Mouse (Mus musculus) lung, embryonic 14.5 days (tissue): ENCODE data around the gene Cd81. TPM values are rescaled to one million over a fixed set of nuclear protein-coding genes. Genes with fewer than 3 reads are reported as not detected.

Experiments
- ATAC-seq: fragments of 200-750 bp; cut with Nextera tagmentation; 2 replicates; pipeline ENCODE4 v1.8.0; 2017; ENCODE audit warnings: mild to moderate bottlenecking, moderate TSS enrichment, moderate library complexity; ENCODE audit not compliant: insufficient read depth
- DNase-seq: peaks from one replicate; pipeline ENCODE4 v3.0.0-alpha.2; 2015
- H3K27ac ChIP-seq: fragments of 300-500 bp; sonication (generic); 2 replicates; pipeline ENCODE4 v1.5.1; 2014; ENCODE audit warnings: low read depth, mild to moderate bottlenecking, moderate library complexity
- H3K27me3 ChIP-seq: fragments of 300-500 bp; sonication (generic); 2 replicates; pipeline ENCODE4 v1.6.1; 2014; ENCODE audit warnings: low read length, control low read depth; ENCODE audit not compliant: insufficient read depth
- H3K36me3 ChIP-seq: fragments of 300-500 bp; sonication (generic); 2 replicates; pipeline ENCODE4 v1.6.1; 2014; ENCODE audit warnings: control low read depth; ENCODE audit not compliant: insufficient read depth
- H3K4me1 ChIP-seq: fragments of 300-500 bp; sonication (generic); 2 replicates; pipeline ENCODE4 v1.6.1; 2014; ENCODE audit warnings: antibody characterized with exemption, control low read depth; ENCODE audit not compliant: insufficient read depth
- H3K4me2 ChIP-seq: fragments of 300-500 bp; sonication (generic); 2 replicates; pipeline ENCODE4 v1.6.1; 2014; ENCODE audit warnings: mild to moderate bottlenecking
- H3K4me3 ChIP-seq: fragments of 300-500 bp; sonication (generic); 2 replicates; pipeline ENCODE4 v1.5.1; 2014; ENCODE audit warnings: low read depth, low read length
- H3K9ac ChIP-seq: fragments of 300-500 bp; sonication (generic); 2 replicates; pipeline ENCODE4 v1.6.1; 2014
- H3K9me3 ChIP-seq: fragments of 300-500 bp; sonication (generic); 2 replicates; pipeline ENCODE4 v1.6.1; 2016; ENCODE audit warnings: low read depth, low read length, control low read depth
- CTCF ChIP-seq: IDR thresholded peaks from 2 replicates; pipeline ENCODE4 v1.5.1; 2016; ENCODE audit warnings: antibody characterized with exemption, low read depth
- WGBS: fragments of 180-500 bp; shearing (Covaris S2); extraction: QIAGEN DNeasy Blood & Tissue Kit; methylation state at CpG from one replicate; pipeline ENCODE4 v1.1.7; 2014; 5-methylcytosine and 5-hydroxymethylcytosine counted together
- polyA plus RNA-seq: library from polyadenylated mRNA; unstranded; fragments of >200 nt; fragmentation: Nextera tagmentation; extraction: Ambion mirVana; gene quantifications from 2 replicates; pipeline ENCODE4 v1.2.1, GENCODE M21; 2014

Gene Cd81
- polyA plus RNA-seq, 1 experiment from 2014 or later, result 667 TPM

DNA sequence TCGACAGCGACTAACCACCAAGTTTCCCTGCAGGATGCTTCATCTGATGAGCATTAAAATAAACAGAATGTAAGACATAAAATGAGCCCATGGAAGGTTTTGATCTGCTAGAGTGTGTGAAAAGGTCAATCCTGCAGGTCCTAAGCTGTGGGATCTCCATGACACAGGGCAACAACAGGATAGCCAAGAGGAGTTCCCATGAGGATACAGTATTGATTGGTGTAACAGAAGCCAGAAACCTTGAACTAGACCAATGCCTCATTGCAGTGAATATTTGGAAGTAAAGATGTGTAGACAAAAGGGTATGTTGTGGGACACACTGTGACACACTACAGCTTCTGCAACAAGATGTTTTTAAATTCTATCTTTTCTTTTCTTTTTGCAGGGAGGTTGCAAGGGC lies 18.4 kb upstream of the Cd81 start:
- no peaks in the 10 kb centered on the region for H3K27me3 ChIP-seq
- H3K36me3 ChIP-seq, result no peaks in the 10 kb centered on the region
- H3K9ac ChIP-seq, result no peak overlapping the region
- TF ChIP-seq CTCF, result no peak
- DNase-seq (no peak), ATAC-seq (no peak)
- H3K27ac ChIP-seq, result no peak overlapping the region
- no peaks in the 10 kb centered on the region for H3K9me3 ChIP-seq
- H3K4me1 ChIP-seq, result no peaks in the 10 kb centered on the region
- 89% methylated on average over 2 of the region's 2 CpGs for WGBS
- H3K4me3 ChIP-seq, result no peak overlapping the region
- no peak overlapping the region for H3K4me2 ChIP-seq

DNA sequence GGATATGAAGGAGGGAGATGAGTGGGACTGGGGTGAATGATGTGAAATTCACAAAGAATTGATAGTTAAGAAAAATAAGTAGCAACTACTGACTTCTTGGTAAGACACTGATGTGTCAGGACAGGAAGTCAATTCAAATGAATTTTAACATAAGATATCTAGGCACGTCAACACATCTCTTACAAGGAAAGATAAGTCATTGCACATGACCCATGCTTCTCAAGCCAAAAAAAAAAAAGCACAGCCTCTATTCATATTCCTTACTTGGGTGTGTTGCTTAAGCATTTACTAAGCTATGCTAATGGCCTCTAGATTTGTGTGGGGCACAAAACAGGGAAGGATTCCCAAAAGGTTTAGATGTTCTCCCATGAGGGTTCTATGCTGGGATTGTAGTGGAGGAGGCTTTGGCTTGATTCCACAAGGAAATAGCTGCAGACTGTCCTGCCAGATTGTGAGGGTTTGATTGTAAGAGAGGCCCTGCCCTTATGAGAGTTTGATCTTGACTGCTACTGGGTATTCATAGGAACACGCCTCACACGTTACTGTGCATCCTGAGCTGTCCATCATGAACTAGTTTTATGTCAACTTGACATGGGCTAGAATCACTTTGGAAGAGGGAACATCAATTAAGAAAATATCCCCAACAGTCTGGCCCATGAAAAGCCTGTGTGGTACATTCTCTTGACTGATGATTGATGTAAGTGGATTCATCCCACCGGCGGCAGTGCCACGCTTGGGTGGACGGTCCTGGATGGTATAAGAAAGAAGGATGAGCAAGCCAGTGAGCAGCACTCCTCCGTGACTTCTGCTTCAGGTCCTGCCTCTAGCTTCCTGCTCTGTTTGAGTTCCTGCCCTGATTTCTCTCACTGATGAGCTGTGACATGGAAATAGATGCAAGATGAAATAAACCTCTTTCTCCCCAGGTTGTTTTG lies 17.8 kb upstream of the Cd81 start:
- H3K27me3 ChIP-seq, result no peaks in the 10 kb centered on the region
- 87% methylated on average over 8 of the region's 8 CpGs for WGBS
- H3K9ac ChIP-seq, result no peak overlapping the region
- H3K4me2 ChIP-seq, result no peak overlapping the region
- no peak overlapping the region for H3K4me3 ChIP-seq
- H3K27ac ChIP-seq, result no peak overlapping the region
- H3K4me1 ChIP-seq, result no peaks in the 10 kb centered on the region
- ATAC-seq (no peak), DNase-seq (no peak)
- no peak for TF ChIP-seq CTCF
- H3K9me3 ChIP-seq, result no peaks in the 10 kb centered on the region
- H3K36me3 ChIP-seq, result no peaks in the 10 kb centered on the region

DNA sequence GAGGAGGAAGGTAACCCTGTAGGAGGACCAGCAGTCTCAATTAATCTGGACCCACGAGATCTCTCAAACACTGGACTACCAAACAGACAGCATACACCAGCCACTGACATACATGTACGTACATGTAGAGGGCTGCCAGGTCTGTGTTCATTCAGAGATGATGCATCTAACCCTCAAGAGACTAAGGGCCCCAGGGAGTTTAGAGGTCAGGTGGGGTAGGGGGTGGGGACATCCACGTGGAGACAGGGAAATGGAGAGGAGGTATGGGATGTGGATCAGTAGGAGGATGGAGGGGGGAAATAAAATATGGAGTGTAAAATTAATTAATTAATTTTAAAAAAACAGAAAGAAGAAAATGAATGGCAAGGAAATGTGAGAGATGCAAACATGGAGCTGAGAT lies 15.8 kb upstream of the Cd81 start:
- WGBS, result 77% methylated on average over 3 of the region's 3 CpGs
- H3K4me1 ChIP-seq, result peaks cover 7% of the 10 kb centered on the region; the same call in 1 of the 2 replicates
- no peak overlapping the region for H3K9ac ChIP-seq
- no peaks in the 10 kb centered on the region for H3K36me3 ChIP-seq
- DNase-seq (no peak), ATAC-seq (no peak)
- H3K4me2 ChIP-seq, result no peak overlapping the region
- H3K27me3 ChIP-seq, result no peaks in the 10 kb centered on the region
- H3K4me3 ChIP-seq, result no peak overlapping the region
- no peaks in the 10 kb centered on the region for H3K9me3 ChIP-seq
- TF ChIP-seq CTCF, result no peak
- no peak overlapping the region for H3K27ac ChIP-seq

DNA sequence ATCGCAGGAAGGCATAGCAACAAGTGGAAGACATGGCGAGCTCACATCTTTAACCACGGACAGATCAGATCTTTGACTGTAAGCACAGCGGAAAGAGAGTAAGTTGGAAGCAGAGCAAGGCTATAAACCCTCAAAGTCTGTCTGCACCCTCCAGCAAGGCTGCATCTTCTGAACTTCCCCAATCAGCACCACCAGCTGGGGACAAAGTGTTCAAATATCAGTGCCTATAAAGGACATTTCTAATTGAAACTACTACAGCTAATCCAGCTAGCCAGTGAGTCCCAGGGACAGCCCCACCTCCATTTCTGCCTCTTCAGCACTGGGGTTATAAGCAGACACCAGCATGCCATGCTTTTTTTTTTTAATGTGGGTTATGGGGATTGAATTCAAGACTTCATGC lies 15.2 kb upstream of the Cd81 start:
- H3K9me3 ChIP-seq, result no peaks in the 10 kb centered on the region
- H3K4me2 ChIP-seq, result no peak overlapping the region
- H3K4me1 ChIP-seq, result peaks cover 13% of the 10 kb centered on the region
- 87% methylated on average over 4 of the region's 4 CpGs for WGBS
- TF ChIP-seq CTCF, result no peak
- no peak for ATAC-seq
- no peaks in the 10 kb centered on the region for H3K27me3 ChIP-seq
- no peak overlapping the region for H3K9ac ChIP-seq
- no peak for DNase-seq
- H3K27ac ChIP-seq, result no peak overlapping the region
- no peaks in the 10 kb centered on the region for H3K36me3 ChIP-seq
- no peak overlapping the region for H3K4me3 ChIP-seq

DNA sequence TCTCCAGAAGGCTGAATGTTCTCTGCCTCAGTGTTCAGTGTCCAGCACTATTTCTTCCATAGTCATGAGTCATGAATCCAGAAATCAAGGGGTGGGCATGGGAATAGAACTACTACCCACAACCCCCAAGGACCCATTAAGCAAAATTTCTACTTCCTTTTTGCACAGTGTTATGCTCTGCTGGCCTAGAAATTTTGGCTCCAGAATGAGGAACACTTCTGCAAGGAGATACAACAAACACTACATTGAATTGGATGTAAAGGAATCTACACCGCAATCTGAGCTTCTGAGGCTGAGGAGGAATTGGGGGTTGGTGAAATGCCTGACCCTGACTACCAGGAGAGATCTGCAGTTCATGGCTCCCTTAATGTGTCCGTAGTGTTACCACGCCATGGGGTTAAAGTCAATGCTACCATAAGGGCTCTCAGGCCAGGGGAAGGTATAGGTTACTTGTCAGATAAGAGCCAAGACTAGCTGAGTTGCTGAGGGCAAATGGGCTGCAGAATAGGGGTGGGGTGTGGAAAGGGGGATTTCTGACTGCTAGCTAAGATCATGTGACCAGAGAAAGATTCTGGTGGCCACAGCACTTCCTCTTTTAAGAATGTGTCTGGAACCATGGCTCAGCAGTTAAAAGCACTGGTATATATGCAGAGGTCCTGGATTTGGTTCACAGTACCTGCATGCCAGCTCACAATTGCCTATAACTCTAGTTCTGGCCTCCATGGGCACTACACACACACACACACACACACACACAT lies 14.2 kb upstream of the Cd81 start:
- Histone ChIP-seq H3K9me3 (no peaks in the 10 kb centered on the region), H3K36me3 (no peaks in the 10 kb centered on the region), H3K4me3 (no peak overlapping the region), H3K4me1 (peaks cover 18% of the 10 kb centered on the region), H3K27ac (no peak overlapping the region), H3K4me2 (no peak overlapping the region), H3K27me3 (no peaks in the 10 kb centered on the region), H3K9ac (no peak overlapping the region)
- WGBS, result 86% methylated on average over 3 of the region's 3 CpGs
- no peak for ATAC-seq
- DNase-seq, result no peak
- TF ChIP-seq CTCF, result no peak

DNA sequence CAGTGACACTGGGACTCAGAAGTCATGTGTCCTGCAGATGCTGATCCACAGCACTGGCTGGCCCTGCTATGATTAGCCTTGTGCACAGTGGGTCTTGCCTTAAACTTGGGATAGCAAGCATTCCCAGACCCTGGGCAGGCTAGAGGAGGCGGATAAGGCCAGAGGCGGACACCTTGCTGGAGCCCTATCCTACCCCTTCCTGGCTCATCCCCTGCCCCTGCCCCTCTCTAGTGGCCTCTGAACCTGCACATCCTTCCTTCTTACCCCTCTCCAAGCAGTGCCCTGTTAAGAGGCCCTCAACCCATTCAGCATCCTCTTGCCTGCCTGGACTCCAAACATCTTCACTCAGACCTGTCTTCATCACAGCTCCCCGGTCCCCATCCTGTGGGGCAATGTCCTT lies 12.0 kb upstream of the Cd81 start:
- Histone ChIP-seq H3K4me2 (no peak overlapping the region), H3K9me3 (no peaks in the 10 kb centered on the region), H3K4me1 (peaks cover 18% of the 10 kb centered on the region), H3K36me3 (no peaks in the 10 kb centered on the region), H3K9ac (no peak overlapping the region), H3K27me3 (no peaks in the 10 kb centered on the region), H3K4me3 (no peak overlapping the region), H3K27ac (no peak overlapping the region)
- no peak for TF ChIP-seq CTCF
- WGBS, result 80% methylated on average over 3 of the region's 3 CpGs
- ATAC-seq, result no peak
- DNase-seq, result no peak
